Mouse (Mus musculus) midbrain, embryonic 12.5 days (tissue): ENCODE data around the gene Bcdin3d. TPM values are rescaled to one million over a fixed set of nuclear protein-coding genes. Genes with fewer than 3 reads are reported as not detected.

Experiments used
- ATAC-seq: fragments of 200-750 bp; cut with Nextera tagmentation; 2 replicates; pipeline ENCODE4 v1.8.0; 2017; ENCODE audit warnings: low read depth, moderate TSS enrichment, moderate library complexity; ENCODE audit not compliant: low FRiP score
- H3K27ac ChIP-seq: fragments of 300-500 bp; sonication (generic); replicated peaks from 2 replicates; pipeline ENCODE4 v1.5.1; 2016; ENCODE audit warnings: mild to moderate bottlenecking
- H3K27me3 ChIP-seq: fragments of 300-500 bp; sonication (generic); 2 replicates; pipeline ENCODE4 v1.6.1; 2016; ENCODE audit warnings: mild to moderate bottlenecking
- H3K36me3 ChIP-seq: fragments of 300-500 bp; sonication (generic); 2 replicates; pipeline ENCODE4 v1.6.1; 2016
- H3K4me1 ChIP-seq: fragments of 300-500 bp; sonication (generic); 2 replicates; pipeline ENCODE4 v1.6.1; 2016
- H3K4me2 ChIP-seq: fragments of 300-500 bp; sonication (generic); replicated peaks from 2 replicates; pipeline ENCODE4 v1.6.1; 2016; ENCODE audit warnings: mild to moderate bottlenecking, moderate library complexity
- H3K4me3 ChIP-seq: fragments of 300-500 bp; sonication (generic); 2 replicates; pipeline ENCODE4 v1.5.1; 2016; ENCODE audit warnings: mild to moderate bottlenecking
- H3K9ac ChIP-seq: fragments of 300-500 bp; sonication (generic); replicated peaks from 2 replicates; pipeline ENCODE4 v1.6.1; 2016; ENCODE audit warnings: mild to moderate bottlenecking, moderate library complexity
- H3K9me3 ChIP-seq: fragments of 300-500 bp; sonication (generic); 2 replicates; pipeline ENCODE4 v1.6.1; 2016; ENCODE audit warnings: mild to moderate bottlenecking
- WGBS: fragments of 180-500 bp; shearing (Covaris S2); methylation state at CpG from one replicate; pipeline ENCODE4 v1.1.7; 2016; 5-methylcytosine and 5-hydroxymethylcytosine counted together
- polyA plus RNA-seq: library from polyadenylated mRNA; unstranded; fragments of >200 nt; fragmentation: Nextera tagmentation; extraction: Ambion mirVana; gene quantifications from 2 replicates; pipeline ENCODE4 v1.2.1, GENCODE M21; 2016

Bcdin3d gene
- polyA plus RNA-seq, 1 experiment from 2014 or later = 19.9 TPM

- Histone ChIP-seq H3K36me3 (peaks cover 15% of the 10 kb centered on the region), H3K9ac (no peak overlapping the region), H3K4me3 (no peak overlapping the region), H3K4me1 (peaks cover 12% of the 10 kb centered on the region), H3K27ac (no peak overlapping the region), H3K9me3 (no peaks in the 10 kb centered on the region), H3K27me3 (peaks cover 2% of the 10 kb centered on the region; the same call in 1 of the 2 replicates), H3K4me2 (no peak overlapping the region)
- ATAC-seq = no peak
- 83% methylated on average over 14 of the region's 14 CpGs for WGBS
Measured at GRCm38 (mm10) chr15:99471677-99472063, 2.9 kb downstream of the Bcdin3d start.

DNA sequence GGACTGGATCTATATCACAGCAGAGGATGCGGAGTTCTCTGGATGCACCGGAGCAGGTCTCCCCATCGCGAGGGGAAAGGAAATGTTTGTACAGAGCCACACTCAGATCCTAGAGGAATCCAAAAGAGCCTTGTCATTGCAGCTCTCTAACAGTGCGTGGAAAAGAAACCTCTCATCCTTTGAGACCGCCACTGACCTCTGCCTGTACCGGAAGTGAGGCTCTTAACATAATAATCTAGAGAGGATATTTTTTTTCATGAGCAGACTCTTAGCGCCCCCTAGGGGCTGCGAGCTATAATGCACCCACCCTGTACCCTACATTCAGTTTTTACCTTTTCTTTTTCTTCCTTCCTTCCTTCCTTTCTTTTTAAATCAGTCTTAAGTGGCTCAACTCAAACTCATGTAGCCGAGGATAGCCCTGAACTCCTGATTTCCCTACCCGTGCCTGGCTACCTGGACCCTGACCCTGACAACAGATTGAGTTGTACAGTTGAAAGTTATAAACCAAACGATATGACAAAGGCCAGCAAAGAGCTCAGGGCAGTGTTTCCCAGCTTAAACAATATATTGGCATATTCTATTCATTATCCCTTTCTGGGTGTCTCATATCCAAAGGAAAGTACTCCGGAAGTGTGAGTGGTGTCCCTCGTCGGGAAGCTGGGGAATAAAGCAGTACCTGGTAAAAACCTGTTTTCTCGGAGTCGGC, 3.4 kb downstream of the Bcdin3d start:
- Histone ChIP-seq H3K4me2 (no peak overlapping the region; the same call in 1 of the 2 replicates), H3K9me3 (no peaks in the 10 kb centered on the region), H3K27ac (no peak overlapping the region), H3K4me3 (no peak overlapping the region), H3K36me3 (peaks cover 15% of the 10 kb centered on the region), H3K27me3 (no peaks in the 10 kb centered on the region), H3K9ac (0 out of 2 replicates have a peak overlapping the region, but pooled peaks have one; percentile 28), H3K4me1 (peaks cover 12% of the 10 kb centered on the region)
- ATAC-seq = no peak
- 65% methylated on average over 17 of the region's 17 CpGs for WGBS

GRCm38 (mm10) chr15:99470224-99470761, 4.2 kb downstream of the Bcdin3d start:
- H3K9me3 ChIP-seq = no peaks in the 10 kb centered on the region
- H3K36me3 ChIP-seq = peaks cover 15% of the 10 kb centered on the region
- H3K9ac ChIP-seq = no peak overlapping the region
- H3K27me3 ChIP-seq = no peaks in the 10 kb centered on the region
- 94% methylated on average over 31 of the region's 31 CpGs for WGBS
- ATAC-seq = no peak
- H3K4me1 ChIP-seq = peaks cover 12% of the 10 kb centered on the region
- no peak overlapping the region for H3K4me3 ChIP-seq
- H3K4me2 ChIP-seq = no peak overlapping the region
- no peak overlapping the region for H3K27ac ChIP-seq

GRCm38 (mm10) chr15:99469736-99470135, 4.8 kb downstream of the Bcdin3d start:
- Histone ChIP-seq H3K4me3 (no peak overlapping the region), H3K27ac (no peak overlapping the region), H3K4me2 (no peak overlapping the region), H3K9me3 (no peaks in the 10 kb centered on the region), H3K36me3 (peaks cover 15% of the 10 kb centered on the region), H3K4me1 (peaks cover 9% of the 10 kb centered on the region), H3K27me3 (no peaks in the 10 kb centered on the region), H3K9ac (no peak overlapping the region)
- ATAC-seq = no peak
- WGBS = 94% methylated on average over 4 of the region's 4 CpGs

- Histone ChIP-seq H3K27me3 (no peaks in the 10 kb centered on the region), H3K4me2 (no peak overlapping the region), H3K27ac (no peak overlapping the region), H3K4me3 (no peak overlapping the region), H3K4me1 (peaks cover 9% of the 10 kb centered on the region), H3K36me3 (peaks cover 15% of the 10 kb centered on the region), H3K9me3 (no peaks in the 10 kb centered on the region), H3K9ac (no peak overlapping the region)
- WGBS = 47% methylated on average over 3 of the region's 3 CpGs
- no peak for ATAC-seq
Measured at GRCm38 (mm10) chr15:99469067-99469466, 5.5 kb downstream of the Bcdin3d start.

DNA sequence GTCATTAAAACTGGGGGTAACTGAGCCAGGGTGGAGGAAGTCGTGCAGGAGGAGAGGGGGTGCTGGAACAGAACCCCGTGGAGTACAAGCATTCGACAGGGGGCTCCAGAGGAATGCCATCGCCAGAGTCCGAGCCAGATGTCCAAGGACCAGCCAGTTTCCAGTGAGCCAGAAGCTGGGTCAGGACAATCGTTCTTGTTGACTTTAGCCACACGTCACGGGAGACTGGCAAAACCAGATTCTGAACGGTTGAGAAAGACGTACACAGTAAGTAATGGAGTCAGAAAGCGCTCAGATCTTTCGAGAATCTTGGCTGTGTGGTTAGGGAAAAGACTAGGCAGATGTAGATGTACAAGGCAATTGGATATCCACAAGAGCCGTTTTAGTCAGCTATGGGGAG, 11.3 kb downstream of the Bcdin3d start:
- Histone ChIP-seq H3K36me3 (no peaks in the 10 kb centered on the region), H3K27me3 (no peaks in the 10 kb centered on the region), H3K9me3 (no peaks in the 10 kb centered on the region), H3K4me2 (no peak overlapping the region), H3K27ac (no peak overlapping the region), H3K4me3 (no peak overlapping the region), H3K4me1 (peaks cover 6% of the 10 kb centered on the region), H3K9ac (no peak overlapping the region)
- 73% methylated on average over 13 of the region's 13 CpGs for WGBS
- no peak for ATAC-seq

GRCm38 (mm10) chr15:99457606-99458401, 16.7 kb downstream of the Bcdin3d start, which contains the start of gene Nckap5l:
Gene Nckap5l (minus strand): TSS chr15:99457748.
- WGBS = 1% methylated on average over 41 of the region's 45 CpGs
- Histone ChIP-seq H3K4me1 (peaks cover 49% of the 10 kb centered on the region), H3K27me3 (no peaks in the 10 kb centered on the region), H3K36me3 (no peaks in the 10 kb centered on the region; the same call in 1 of the 2 replicates), H3K4me2 (peak within 1 kb of the TSS; percentile 87), H3K9me3 (no peaks in the 10 kb centered on the region), H3K9ac (peak within 1 kb of the TSS; percentile 84), H3K27ac (peak within 1 kb of the TSS; percentile 83), H3K4me3 (peak within 1 kb of the TSS; percentile 77)
- peak; percentile 92 for ATAC-seq

DNA sequence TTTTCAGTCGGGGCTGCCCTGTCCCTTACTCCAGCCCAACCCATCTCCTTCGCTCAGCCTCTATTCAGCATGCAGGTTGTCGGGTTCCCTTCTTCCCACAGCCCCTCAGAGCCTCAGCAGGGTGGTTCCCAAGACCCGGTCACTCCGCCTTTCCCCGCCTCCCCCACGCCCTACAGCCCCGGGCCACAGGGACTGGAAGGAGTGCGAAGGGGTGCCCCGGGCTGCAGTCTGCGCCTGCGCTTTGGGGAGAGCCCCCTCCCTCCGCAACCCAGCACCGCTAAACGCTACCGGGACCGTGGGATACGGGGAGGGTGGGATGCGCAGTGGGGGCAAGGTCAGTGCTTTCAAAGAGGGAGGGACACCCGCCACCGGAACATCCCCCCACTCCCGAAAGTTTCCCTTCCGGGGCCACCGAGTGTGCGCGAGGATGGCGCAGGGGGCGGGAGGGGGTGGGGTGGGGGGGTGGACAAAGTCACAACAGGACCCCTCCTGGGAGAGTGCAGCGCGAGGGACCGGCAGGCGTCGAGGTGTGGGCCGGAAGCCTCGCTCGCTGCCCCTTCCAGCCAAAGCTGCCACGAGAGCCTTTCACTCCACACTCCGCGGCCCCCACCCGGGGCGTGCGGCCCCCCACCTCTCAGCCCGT, 17.4 kb downstream of the Bcdin3d start:
- no peaks in the 10 kb centered on the region; the same call in 1 of the 2 replicates for H3K36me3 ChIP-seq
- no peaks in the 10 kb centered on the region for H3K27me3 ChIP-seq
- peaks cover 49% of the 10 kb centered on the region for H3K4me1 ChIP-seq
- H3K9ac ChIP-seq = peak overlapping the region; percentile 84
- WGBS = under 1% methylated on average over 40 of the region's 43 CpGs
- H3K27ac ChIP-seq = peak overlapping the region; percentile 83
- peak overlapping the region; percentile 77 for H3K4me3 ChIP-seq
- peak; percentile 77 for ATAC-seq
- no peaks in the 10 kb centered on the region for H3K9me3 ChIP-seq
- H3K4me2 ChIP-seq = peak overlapping the region; percentile 87

GRCm38 (mm10) chr15:99456338-99456962, 18.1 kb downstream of the Bcdin3d start:
- Histone ChIP-seq H3K27ac (peak overlapping the region; percentile 83), H3K27me3 (no peaks in the 10 kb centered on the region), H3K36me3 (peaks cover under 1% of the 10 kb centered on the region; the same call in 1 of the 2 replicates), H3K4me3 (peak overlapping the region; percentile 77), H3K9me3 (no peaks in the 10 kb centered on the region), H3K9ac (peak overlapping the region; percentile 84), H3K4me2 (peak overlapping the region; percentile 87), H3K4me1 (peaks cover 49% of the 10 kb centered on the region)
- no peak for ATAC-seq
- 21% methylated on average over 7 of the region's 7 CpGs for WGBS

DNA sequence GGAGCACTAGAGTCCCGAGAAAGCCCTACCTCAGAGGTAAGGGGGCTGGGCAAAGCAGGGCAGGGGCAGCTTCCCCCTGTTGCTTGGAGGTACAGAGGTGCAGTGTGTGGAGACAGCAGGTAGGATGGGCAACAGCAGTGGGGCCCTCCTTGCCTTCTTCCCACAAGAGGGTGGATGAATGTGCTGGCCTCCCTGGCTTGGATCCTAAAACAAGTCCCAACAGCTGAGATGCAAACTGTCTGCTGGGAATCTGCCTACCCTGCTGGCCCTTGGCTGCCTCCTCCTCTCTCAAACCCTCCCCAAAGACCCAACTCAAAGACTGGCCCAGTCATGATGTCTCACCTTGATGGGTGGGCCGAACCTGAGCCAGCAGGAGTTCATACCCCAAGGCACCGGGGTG, 19.1 kb downstream of the Bcdin3d start:
- peaks cover 2% of the 10 kb centered on the region; the same call in 1 of the 2 replicates for H3K36me3 ChIP-seq
- no peak overlapping the region for H3K9ac ChIP-seq
- H3K4me2 ChIP-seq = peak overlapping the region; percentile 87
- H3K27me3 ChIP-seq = no peaks in the 10 kb centered on the region
- no peak overlapping the region for H3K4me3 ChIP-seq
- no peak overlapping the region for H3K27ac ChIP-seq
- ATAC-seq = no peak
- peaks cover 49% of the 10 kb centered on the region for H3K4me1 ChIP-seq
- WGBS = 89% methylated on average over 3 of the region's 3 CpGs
- H3K9me3 ChIP-seq = no peaks in the 10 kb centered on the region

- no peak overlapping the region for H3K9ac ChIP-seq
- 0 out of 2 replicates have a peak overlapping the region, but pooled peaks have one; percentile 10 for H3K27ac ChIP-seq
- 81% methylated on average over 7 of the region's 7 CpGs for WGBS
Measured at GRCm38 (mm10) chr15:99454585-99455279, 19.8 kb downstream of the Bcdin3d start.

More at GRCm38 (mm10) chr15:99454585-99455279, 19.8 kb downstream of the Bcdin3d start:
- Histone ChIP-seq H3K4me3 (no peak overlapping the region), H3K36me3 (peaks cover 2% of the 10 kb centered on the region; the same call in 1 of the 2 replicates), H3K9me3 (no peaks in the 10 kb centered on the region), H3K4me1 (peaks cover 49% of the 10 kb centered on the region), H3K27me3 (no peaks in the 10 kb centered on the region), H3K4me2 (no peak overlapping the region)
- ATAC-seq = no peak
